Mouse (Mus musculus) kidney, adult 2 months (tissue): ENCODE results near the gene Nlrp4e. TPM values are rescaled to one million over a fixed set of nuclear protein-coding genes. Genes with fewer than 3 reads are reported as not detected.
"Not testable (repeated sequence)": the region's sequence is repeated elsewhere in the genome, so short reads cannot be mapped to it uniquely, and the experiment has no call there.

ENCODE experiments used
- DNase-seq: peaks from one replicate; pipeline ENCODE4 v3.0.0; 2021
- H3K27ac ChIP-seq: fragments of 200-500 bp; 2 replicates; pipeline ENCODE4 v1.5.1; 2012; ENCODE audit warnings: low read depth, low read length, control low read depth, inconsistent platforms; ENCODE audit not compliant: insufficient read depth
- H3K27me3 ChIP-seq: fragments of 200-500 bp; replicated peaks from 2 replicates; pipeline ENCODE4 v1.6.1; 2012; ENCODE audit warnings: mild to moderate bottlenecking, moderate library complexity, low read length, inconsistent platforms; ENCODE audit not compliant: control insufficient read depth, insufficient read depth
- H3K36me3 ChIP-seq: fragments of 200-500 bp; 2 replicates; pipeline ENCODE4 v1.6.1; 2012; ENCODE audit warnings: mild to moderate bottlenecking, moderate library complexity, low read length, inconsistent platforms; ENCODE audit not compliant: control insufficient read depth, insufficient read depth
- H3K4me1 ChIP-seq: fragments of 200-500 bp; 2 replicates; pipeline ENCODE4 v1.6.1; 2011; ENCODE audit warnings: low read length; ENCODE audit not compliant: control insufficient read depth, insufficient read depth
- H3K4me3 ChIP-seq: fragments of 200-500 bp; 2 replicates; pipeline ENCODE4 v1.5.1; 2011; ENCODE audit warnings: mild to moderate bottlenecking, low read depth, low read length, control low read depth; ENCODE audit not compliant: insufficient read depth
- CTCF ChIP-seq: fragments of 200-500 bp; conservative IDR thresholded peaks from 2 replicates; pipeline ENCODE4 v1.5.1; 2011; ENCODE audit warnings: low read depth, mild to moderate bottlenecking, control low read depth, low read length, moderate library complexity, mixed read lengths; ENCODE audit not compliant: insufficient read depth, insufficient read length
- POLR2A ChIP-seq: fragments of 200-500 bp; IDR thresholded peaks from one replicate; pipeline ENCODE4 v1.6.1; 2011; ENCODE audit warnings: low read depth, low read length, control low read depth
- WGBS: fragments of 180-500 bp; shearing (Covaris S2); methylation state at CpG from one replicate; pipeline ENCODE4 v1.1.7; 2018; 5-methylcytosine and 5-hydroxymethylcytosine counted together
- polyA plus RNA-seq: library from polyadenylated mRNA; depleted of rRNA; stranded (reverse); fragments of >200 nt; gene quantifications from 2 replicates; pipeline ENCODE4 v1.2.3, GENCODE M21; 2012; rRNA removed

Nlrp4e gene
- not detected in 2 replicates for polyA plus RNA-seq

DNA sequence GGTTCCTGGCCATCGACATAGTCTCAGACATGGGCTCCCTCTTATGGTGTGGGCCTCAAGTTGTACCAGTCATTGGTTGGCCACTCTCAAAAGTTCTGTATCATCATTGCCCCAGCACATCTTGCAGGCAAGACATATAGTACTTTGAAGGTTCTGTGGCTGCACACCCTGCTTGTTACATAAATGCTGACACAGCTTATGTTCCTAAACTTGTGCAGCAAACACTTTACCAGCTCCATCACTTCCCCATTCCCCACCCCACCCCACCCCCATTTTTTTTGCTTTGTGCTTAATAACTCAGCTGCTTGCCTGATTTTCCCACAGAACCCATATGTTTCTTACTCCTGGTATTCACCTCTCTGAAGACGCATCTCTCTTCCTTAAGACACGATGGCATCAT, at the start of gene Nlrp4e:
Gene Nlrp4e, plus strand, starts transcription at position 301 of the 400 bp plus-strand sequence.
- H3K27me3 ChIP-seq, H3K27ac ChIP-seq, H3K4me3 ChIP-seq, H3K4me1 ChIP-seq, H3K36me3 ChIP-seq, DNase-seq: not testable (repeated sequence)
- WGBS, result 89% methylated on average over 3 of the region's 3 CpGs

DNA sequence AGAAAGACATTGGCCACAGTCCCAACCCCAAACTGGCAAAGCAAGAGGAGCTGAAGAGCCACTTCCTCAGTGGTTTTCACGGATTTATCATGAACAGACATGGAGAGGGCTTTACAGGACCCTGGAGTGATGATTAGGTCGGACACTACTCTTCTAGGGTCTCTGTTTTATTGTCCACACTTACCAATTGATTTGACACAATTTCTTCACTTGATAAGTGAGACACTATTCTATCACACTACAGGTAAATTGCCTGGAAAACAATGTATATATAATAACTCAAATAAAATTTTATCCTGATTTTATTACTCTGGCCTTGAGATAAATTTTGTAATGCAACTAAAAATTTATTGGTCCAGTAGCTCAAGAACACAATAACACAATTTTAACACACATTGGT, 49.4 kb upstream of the Nlrp4e start, which contains the start of gene Vmn1r166:
Gene Vmn1r166, minus strand, starts transcription at position 101 of the 400 bp plus-strand sequence.
- H3K27me3 ChIP-seq, DNase-seq, H3K27ac ChIP-seq, H3K4me1 ChIP-seq, H3K36me3 ChIP-seq, H3K4me3 ChIP-seq: not testable (repeated sequence)
- no CpG with 5 or more reads among the region's 2 CpGs for WGBS

DNA sequence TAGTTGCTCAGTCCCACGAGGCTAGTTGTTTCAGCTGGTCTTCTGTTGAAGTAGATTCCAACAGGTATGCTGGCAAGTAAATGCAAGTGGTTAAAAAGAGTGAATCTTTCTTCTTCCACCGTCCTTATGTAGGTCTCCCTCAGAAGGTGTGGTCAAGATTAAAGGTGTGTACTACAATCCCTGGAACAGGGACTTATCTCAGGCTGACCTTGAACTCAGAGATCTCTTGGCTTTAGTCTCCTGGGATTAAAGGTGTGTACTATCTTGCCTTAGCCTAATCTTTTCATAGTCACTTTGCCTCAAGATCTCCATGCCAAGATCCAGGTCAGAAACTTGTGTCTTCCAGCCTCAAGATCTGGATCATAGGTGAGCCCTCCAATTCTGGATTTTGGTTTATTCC, 22.2 kb upstream of the Nlrp4e start, which contains the start of gene Gm6902:
Gene Gm6902, minus strand, starts transcription at position 101 of the 400 bp plus-strand sequence.
- not testable (repeated sequence) for H3K4me1 ChIP-seq
- no CpG with 5 or more reads among the region's 2 CpGs for WGBS

DNA sequence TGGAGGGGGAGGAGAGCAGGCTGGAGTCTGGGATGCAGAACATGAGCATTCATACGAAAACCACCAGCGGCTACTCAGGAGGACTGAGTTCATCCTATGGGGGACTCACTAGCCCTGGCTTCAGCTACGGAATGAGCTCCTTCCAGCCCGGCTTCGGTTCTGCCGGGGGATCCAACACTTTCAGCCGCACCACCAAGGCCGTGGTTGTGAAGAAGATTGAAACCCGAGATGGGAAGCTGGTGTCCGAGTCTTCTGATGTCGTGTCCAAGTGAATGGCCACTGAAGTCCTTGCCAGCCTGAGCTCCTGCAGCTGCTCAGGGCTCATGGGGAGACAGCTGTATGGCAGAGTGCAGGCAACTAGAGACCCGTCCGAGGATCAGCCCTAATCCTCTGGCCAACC, 57.3 kb downstream of the Nlrp4e start:
- H3K4me3 ChIP-seq, result not testable (repeated sequence)
- 94% methylated on average over 13 of the region's 13 CpGs for WGBS

More for the DNA sequence above, 22.2 kb upstream of the Nlrp4e start, which contains the start of gene Gm6902:
- not testable (repeated sequence) for H3K27me3 ChIP-seq, H3K4me3 ChIP-seq, H3K27ac ChIP-seq, DNase-seq, H3K36me3 ChIP-seq

DNA sequence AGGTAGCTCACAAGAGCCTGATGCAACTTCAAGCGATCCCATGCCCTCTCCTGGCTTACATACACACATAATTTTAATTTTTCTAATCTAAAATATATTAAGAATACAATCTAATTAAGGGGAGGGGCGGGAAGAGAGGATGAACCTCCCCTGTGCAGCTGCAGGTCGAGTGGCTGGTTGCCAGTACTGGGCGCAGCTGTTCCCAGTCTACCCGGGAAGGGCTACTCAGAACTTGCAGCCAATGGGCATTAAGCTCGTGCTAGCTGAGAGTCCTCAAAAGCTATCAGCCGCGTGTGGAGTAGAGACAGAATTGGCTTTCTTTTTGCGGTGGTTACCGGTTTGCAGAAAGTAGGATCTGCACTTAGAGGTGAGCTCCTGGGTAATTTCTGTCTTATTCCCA, 84.6 kb downstream of the Nlrp4e start, which contains the start of gene Nlrp5:
Gene Nlrp5, plus strand, starts transcription at position 301 of the 400 bp plus-strand sequence.
- DNase-seq, result no peak
- no peaks in the 10 kb centered on the region for H3K4me1 ChIP-seq
- no peak for TF ChIP-seq CTCF
- no peak for TF ChIP-seq POLR2A
- no peaks in the 10 kb centered on the region for H3K36me3 ChIP-seq
- H3K27ac ChIP-seq, result no peak within 1 kb of the TSS
- 72% methylated on average over 10 of the region's 10 CpGs for WGBS
- H3K4me3 ChIP-seq, result no peak within 1 kb of the TSS
- H3K27me3 ChIP-seq, result no peaks in the 10 kb centered on the region

More for the DNA sequence above, 57.3 kb downstream of the Nlrp4e start:
- not testable (repeated sequence) for H3K36me3 ChIP-seq, H3K4me1 ChIP-seq, DNase-seq, H3K27me3 ChIP-seq, H3K27ac ChIP-seq

Other genes starting within 250 kb of the Nlrp4e start
- not detected in 2 replicates for gene Vmn1r163, start 245.7 kb upstream of the Nlrp4e start, polyA plus RNA-seq
- not detected in 2 replicates for gene Gm8720, start 233.7 kb upstream of the Nlrp4e start, polyA plus RNA-seq
- gene Gm10662, start 156.7 kb upstream of the Nlrp4e start, polyA plus RNA-seq, result not detected in 2 replicates
- gene Vmn1r165, start 83.9 kb upstream of the Nlrp4e start, polyA plus RNA-seq, result not detected in 2 replicates
- not detected in 2 replicates for gene Vmn1r166, start 49.5 kb upstream of the Nlrp4e start, polyA plus RNA-seq
- not detected in 2 replicates for gene Gm6902, start 22.3 kb upstream of the Nlrp4e start, polyA plus RNA-seq
- not detected in 2 replicates for gene Nlrp5, start 84.7 kb downstream of the Nlrp4e start, polyA plus RNA-seq
- not detected in 2 replicates for gene Vmn1r167, start 206.0 kb downstream of the Nlrp4e start, polyA plus RNA-seq
- not detected in 2 replicates for gene Vmn1r168, start 238.5 kb downstream of the Nlrp4e start, polyA plus RNA-seq